Mouse (Mus musculus) cerebellum, postnatal 10 days (tissue): Measurements from ENCODE around the gene Babam2.

Experiments
- DNase-seq, 2 experiments: peaks; one replicate each; pipeline ENCODE4 v3.0.0; 2021; ENCODE audit warnings: mixed read lengths in 2 of 2

Babam2 gene

DNA sequence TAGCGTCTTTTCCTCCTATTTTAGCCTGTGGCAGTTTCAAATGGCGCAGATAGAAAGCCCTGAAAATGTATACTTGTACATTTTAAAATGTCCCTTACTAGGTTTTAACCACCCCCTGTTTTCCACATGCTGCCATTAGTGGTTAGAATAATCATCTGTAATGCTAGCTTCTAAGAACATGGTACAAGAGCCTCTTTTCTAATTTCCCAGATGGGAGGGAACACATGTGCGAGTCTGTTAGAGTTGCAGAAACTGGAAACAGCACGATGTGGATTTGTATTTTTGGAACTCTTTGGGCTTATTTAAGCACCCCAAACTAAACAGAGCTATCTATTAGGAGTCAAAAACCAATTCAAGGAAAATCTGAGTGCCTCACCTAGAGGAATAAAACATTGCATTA is 195.1 kb downstream of the Babam2 start:
- no peak for DNase-seq

GRCm38 (mm10) chr5:31899901-31900300 is 202.4 kb downstream of the Babam2 start:
- no peak for DNase-seq

DNA sequence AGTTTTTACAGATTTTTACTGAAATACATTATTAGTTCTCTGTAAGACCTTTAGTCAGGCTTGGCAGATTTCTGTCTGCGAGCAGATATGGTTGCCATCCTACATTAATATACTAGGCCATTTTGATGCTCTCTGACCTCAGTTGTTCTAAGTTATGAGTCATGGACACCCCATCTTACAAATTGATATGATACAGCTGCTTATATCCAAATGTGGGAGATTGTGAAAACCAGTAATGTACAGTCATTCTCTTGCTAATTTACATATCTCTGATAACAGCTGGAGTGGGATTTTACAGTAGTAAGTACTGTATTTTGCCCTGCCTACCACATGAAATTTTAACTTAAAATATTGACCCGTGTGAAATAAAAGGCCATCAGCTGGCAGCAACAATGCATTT is 204.7 kb downstream of the Babam2 start:
- DNase-seq: no peak

DNA sequence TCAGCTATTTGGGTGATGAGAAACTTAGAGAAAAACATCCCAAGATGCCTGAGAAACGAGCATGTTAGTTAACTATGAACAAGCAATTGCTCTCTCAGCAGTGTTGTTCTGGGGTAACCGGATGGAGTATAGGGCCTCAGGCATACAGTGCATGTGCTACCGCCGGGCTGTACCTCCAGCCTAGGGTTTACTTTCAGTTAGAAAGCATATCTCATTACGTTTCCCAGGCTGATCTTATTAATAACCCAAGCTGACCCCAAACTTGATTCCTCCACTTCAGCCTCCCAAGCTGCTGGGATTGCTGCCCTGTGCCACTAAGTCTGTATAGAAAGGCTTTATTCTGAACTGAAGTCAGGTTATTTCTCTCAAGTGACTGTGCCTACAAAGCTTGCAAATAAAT is 205.4 kb downstream of the Babam2 start:
- DNase-seq: no peak

DNA sequence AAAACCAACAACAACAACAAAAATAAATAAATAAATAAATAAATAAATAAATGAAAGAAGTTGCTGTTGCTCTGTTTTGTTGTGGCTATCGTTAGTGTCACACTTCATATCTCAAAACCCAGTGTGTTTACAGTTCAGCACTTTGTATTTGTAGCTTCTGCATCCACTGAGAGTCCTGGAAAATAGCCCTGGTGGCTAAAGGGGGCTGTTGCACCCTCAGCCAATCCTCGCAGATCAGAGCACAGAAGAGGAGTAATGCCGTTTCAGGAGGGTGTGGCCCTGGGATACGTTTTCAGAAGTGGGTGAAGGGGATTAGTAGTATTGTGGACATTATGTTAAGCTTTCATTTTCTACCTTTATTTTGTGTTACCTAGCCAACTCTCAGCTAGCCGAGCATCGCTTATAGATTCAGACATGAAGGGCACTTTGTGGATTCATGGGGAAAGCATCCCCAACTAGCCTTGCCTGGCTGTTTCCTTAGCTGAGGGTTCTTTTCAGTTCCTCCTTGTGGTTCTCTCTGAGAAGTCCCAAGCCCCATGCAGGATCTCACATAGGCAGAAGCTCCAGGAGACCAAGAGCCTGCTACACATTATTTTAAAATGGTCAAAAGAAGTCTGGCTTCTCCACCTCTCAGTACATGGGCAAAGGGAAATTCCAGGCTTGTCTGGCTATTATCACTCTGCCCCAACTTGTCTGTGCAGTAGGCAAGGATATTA is 207.6 kb downstream of the Babam2 start:
- peak in 1 of 2 experiments; percentile 11 for DNase-seq

DNA sequence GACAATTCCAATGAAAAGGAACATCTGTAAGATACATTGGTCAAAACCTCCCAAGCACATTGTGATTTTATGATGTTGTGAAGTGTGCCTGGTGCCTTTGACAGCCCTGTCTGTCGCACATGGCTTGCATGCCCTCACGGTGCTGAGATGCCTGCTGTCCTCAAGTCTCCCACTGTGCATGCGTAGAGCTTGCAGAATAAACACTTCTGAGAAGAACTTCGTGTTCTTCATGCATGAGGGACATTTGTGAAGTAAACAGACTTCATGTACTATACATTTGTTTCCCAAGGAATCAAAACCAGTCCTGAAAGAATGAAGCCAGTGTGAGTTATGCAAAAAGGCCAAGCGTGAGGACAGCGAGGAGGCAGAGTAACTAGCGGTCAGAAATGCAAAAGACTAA is 208.3 kb downstream of the Babam2 start:
- no peak for DNase-seq

DNA sequence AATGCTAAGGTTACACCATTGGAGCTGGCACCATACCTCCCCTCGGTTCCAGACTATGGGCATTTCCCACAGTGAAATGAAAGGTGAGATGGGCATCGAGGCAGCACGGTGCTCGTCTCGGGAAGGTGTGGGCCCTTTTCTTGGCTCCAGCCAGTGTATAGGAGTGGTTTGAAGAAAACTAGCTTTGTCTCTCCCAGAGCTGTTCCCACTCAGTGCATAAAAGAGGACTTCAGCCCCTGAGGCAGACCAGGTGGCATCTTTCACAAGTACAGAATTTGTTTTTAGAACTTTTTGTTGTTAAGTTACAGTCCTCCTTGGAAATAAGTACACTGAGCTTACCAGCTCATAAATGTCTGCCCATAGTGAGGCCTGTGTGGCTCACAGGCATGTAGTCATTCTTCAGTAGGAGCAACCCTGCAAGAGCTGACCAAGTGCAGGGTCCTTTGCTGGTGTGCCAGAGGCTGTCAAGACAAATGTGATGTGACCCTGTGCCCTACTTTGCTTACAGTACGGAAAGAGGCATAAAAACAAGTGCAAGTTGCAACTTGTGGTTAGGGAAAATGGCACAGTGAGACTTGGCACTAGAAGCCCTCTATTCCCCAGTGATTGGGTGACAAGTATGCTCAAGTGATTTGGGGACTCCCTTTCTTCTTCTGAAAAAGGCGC is 208.9 kb downstream of the Babam2 start:
- no peak for DNase-seq

- no peak for DNase-seq
These were observed 210.5 kb downstream of the Babam2 start for GRCm38 (mm10) chr5:31907959-31908358.

- no peak for DNase-seq
These were observed 211.3 kb downstream of the Babam2 start for GRCm38 (mm10) chr5:31908818-31909217.

DNA sequence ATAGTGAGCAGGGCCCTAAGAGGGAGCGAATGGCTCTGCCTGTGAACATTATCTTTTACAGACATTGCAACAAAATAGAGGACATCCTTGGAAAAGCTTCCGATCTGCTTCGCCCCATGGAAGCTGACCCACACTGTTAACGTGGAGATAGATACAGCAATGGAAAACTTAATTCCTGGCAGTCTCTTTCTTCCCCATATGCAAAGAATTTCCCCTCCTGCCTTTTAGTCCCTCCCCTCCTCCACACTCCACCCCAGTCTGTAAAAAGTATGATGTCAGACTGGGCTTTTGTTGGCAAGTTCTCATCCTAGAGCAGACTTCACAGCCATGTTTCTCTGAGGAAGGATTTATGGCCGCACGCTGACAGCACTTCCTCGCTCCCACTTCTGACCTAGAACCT is 218.8 kb downstream of the Babam2 start:
- no peak for DNase-seq

DNA sequence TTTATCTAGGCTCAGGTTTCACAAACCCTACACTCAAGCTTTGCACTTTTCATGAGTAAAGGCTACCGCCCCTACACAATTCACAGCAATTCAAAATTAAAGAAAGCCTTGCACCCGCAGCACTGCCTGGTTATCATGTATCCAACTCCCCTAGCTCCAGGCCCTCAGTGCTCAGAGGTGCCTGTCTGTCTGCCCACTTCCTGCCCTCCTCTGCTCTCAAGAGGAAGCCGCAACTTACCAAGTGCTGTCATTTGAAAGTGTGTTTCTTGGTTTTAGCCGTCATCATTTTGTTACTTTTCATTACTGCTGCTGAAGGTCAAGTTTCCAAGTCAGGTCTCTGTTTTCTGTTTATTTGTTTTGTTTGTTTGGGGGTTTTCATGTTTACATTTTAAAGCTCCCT is 221.1 kb downstream of the Babam2 start:
- no peak for DNase-seq

- DNase-seq: no peak
These were observed 222.6 kb downstream of the Babam2 start for GRCm38 (mm10) chr5:31920129-31920528.

GRCm38 (mm10) chr5:31920890-31921289 is 223.4 kb downstream of the Babam2 start:
- no peak for DNase-seq

- DNase-seq: no peak
These were observed 226.6 kb downstream of the Babam2 start for GRCm38 (mm10) chr5:31924075-31924474.

DNA sequence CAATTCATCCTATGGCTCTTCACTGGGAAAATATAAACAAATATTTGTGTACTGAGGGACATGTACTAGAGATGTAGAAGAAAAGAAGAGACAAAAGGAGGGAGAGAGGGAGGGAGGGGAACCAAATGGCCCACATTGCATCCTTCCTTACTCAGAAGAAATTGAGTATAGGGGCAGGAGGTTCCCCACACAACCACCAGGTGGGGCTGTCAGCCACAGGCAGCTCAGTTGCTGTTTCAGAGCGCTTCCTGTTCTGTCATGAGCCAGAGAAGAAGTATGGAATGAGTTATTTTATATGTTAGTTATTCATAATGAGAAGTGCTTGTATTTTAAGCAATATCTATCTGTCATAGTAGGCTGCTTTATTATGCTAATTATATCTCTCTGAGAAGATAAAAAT is 229.1 kb downstream of the Babam2 start:
- peak; percentile 43 to 54 for DNase-seq

DNA sequence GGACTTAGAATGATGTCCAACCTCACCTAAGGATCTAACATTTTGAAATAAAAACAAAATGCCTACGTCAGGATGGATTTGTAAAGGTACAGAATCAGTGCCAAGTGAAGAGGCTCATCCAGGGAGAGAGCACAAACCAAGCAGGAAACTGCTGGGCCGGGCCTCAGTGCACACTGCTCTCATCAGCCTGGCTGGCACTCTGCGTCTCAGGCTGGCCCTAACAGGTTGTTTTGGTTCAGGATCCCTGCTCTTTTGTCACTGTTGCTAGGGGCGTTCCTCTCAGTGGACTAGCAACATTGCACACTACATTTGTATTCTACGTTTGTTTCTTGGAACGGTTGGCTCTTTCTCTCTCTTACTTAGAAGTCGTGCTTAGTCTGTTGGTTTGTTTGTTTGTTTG is 231.5 kb downstream of the Babam2 start:
- DNase-seq: peak; percentile 11 to 20

DNA sequence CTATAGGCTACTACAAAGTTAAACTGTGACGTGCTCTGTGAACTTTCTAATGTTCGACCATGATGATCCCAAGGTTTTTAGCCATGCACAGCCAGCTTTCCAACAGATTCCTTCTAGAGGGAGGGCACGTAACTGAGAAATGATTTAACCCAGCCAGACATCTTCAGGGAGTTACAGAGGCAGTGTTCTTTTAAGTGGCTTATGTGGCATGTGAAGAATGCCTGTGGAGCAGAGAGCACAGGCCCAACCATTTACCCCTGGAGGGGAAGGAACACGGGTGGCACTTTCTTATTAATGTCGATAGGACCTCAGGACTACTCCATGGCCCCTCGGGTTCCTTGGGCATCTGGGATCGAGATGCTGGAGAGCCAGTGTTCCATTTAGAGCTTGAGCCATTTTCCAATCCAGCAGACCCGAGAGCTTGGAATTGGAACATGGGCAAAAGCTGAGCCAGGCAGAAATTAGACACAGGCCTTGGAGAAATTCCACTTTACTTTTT is 233.7 kb downstream of the Babam2 start:
- DNase-seq: no peak

- DNase-seq: no peak
These were observed 234.2 kb downstream of the Babam2 start for GRCm38 (mm10) chr5:31931637-31932036.

- DNase-seq: peak; percentile 17 to 27
These were observed 235.8 kb downstream of the Babam2 start for GRCm38 (mm10) chr5:31933296-31933695.

DNA sequence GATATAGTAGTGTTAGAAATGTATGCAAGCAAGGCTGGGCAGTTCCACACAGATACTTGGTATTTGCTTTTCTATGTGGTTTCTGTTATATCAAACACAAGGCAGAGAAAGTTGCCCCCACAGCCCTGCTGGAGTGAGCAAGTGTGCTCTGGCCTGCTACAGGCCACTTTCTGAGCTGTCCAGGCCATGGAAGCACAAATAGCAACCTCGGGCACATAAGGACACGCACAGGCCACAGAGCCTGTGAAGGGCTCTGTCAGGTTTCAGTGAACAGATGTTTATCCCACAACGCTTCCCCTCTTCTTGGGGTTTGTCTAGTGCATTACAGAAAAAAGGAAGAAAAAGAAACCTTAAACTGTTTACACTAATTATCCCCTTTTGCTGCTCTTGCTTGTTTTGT is 236.9 kb downstream of the Babam2 start:
- DNase-seq: no peak

GRCm38 (mm10) chr5:31935936-31936335 is 238.5 kb downstream of the Babam2 start:
- DNase-seq: no peak

DNA sequence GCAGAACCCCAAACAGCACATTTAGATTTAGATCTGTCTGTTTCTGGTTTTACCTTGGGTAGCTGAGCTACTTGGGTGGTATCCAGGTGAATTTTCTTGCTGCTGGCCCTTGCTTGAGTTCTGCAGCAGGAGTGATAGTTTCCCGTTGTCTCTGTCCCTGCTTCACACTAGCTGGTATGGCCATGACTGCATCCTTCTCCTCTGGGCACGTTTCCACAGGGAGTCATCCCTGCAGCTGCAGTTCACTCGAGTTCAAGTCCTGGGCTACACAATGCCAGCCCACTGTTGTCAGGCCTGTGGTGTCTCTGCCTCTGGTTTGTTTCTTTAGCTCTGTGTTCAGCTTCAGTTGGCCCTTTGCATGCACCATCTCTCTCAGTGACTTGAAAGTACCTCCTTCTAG is 239.0 kb downstream of the Babam2 start:
- DNase-seq: no peak

DNA sequence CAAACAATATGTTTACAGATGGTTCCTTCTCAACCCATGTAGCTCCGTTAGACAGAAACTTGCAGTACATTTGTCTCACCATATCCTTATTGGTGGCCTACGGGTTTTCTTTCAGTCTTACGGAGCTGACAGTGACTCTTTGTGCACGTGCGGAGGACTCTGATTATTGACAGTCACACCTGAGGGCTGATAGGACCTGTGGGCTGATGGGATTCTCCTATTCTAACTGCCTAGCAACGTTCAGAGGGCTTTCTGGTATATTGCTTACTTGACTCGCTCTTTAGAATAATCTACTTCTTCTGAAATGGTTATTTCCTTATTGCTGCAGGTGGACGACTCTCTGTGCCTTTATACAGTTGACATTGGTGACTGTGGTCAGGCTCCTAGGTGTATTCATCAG is 243.4 kb downstream of the Babam2 start:
- DNase-seq: no peak

DNA sequence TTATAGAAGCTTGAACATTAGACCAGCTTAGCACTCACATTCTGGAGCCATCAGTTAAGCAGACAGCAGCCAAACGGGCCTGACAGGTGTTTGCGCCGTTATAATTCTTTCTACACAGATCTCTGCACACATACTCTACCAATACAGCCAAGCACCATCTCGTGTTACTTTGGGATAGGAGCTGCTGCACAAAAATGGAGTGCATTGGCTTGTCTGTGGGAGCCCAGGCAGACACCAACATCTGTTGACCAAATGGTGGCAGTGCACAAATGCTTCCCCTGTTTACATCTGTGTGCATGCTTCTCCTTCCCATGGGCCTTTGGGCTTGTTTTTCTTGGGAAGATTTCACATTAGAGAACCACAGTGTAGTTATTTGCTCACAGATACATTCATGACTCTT is 249.7 kb downstream of the Babam2 start:
- no peak for DNase-seq

GRCm38 (mm10) chr5:31949389-31949788 is 251.9 kb downstream of the Babam2 start:
- DNase-seq: no peak
